Mouse (Mus musculus): Measurements from ENCODE around the gene Gm38392. TPM values are rescaled to one million over a fixed set of nuclear protein-coding genes. Genes with fewer than 3 reads are reported as not detected.
"Not testable (repeated sequence)": the region's sequence is repeated elsewhere in the genome, so short reads cannot be mapped to it uniquely, and the experiment has no call there.

The Gm38392 gene
- total and polyA plus RNA-seq, 2 experiments from 2014 or later: 0.16 TPM; not detected in 1

DNA sequence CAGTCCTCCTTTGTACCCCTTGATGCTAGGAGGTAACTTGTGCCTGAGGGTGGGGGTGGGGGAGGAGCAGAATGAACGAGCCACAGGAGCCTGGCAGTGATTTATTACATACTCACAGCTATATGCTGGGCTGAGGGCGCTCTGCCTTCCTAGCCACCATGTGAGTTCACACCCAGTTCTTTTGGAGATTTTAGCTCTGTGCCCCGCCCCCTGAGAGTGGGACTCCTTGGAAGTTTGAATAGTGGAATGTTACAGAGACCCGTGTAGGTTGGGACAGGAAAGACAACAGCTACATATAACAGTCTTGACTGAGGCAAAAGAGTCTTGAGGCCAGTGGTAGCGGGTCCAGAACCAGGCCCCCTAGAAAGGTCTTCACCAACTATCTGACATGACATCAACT lies 41.9 kb upstream of the Gm38392 start:
- no peak for TF ChIP-seq CTCF (IDR thresholded peaks at IDR 0.05; ENCODE audit: low read depth)
- no peaks in the 10 kb centered on the region for H3K9me3 ChIP-seq (ENCODE audit: low read length)
- H3K4me1 ChIP-seq (ENCODE audit: insufficient read depth): peaks cover 6% of the 10 kb centered on the region; the same call in 1 of the 2 replicates
- no peak overlapping the region for H3K4me2 ChIP-seq (ENCODE audit: low read depth)
- peaks cover 11% of the 10 kb centered on the region; the same call in 1 of the 2 replicates for H3K36me3 ChIP-seq (ENCODE audit: insufficient read depth)
- DNase-seq (no peak), ATAC-seq (no peak)
- H3K27me3 ChIP-seq (ENCODE audit: insufficient read depth, low read length): no peaks in the 10 kb centered on the region
- H3K27ac ChIP-seq (ENCODE audit: low read depth, low read length): no peak overlapping the region
- no peak overlapping the region for H3K9ac ChIP-seq
- WGBS: 83% methylated on average over 5 of the region's 5 CpGs
- H3K4me3 ChIP-seq (ENCODE audit: low read depth, low read length): no peak overlapping the region

DNA sequence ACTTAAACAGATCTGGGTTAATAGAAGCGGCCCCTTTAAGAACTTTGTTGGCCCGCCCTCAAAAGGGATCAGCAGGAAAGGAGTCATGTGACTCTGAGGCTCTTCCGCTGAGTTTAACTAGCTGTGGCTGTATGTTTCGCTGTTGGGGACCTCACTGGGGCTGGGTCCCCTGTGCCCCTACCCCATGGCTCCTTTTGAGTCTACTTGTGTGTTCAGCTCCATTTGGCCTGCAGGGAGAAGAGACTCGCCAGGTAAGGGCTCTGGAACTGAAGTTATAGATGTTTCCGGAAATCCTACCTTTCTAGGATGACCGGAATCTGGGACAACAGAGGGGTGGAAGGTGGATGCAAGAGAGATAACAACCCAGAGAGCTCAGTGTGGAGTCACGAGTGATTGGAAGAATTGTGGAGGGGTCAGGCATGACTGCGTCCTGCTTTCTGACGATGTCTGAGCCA lies 38.0 kb upstream of the Gm38392 start, which contains the start of gene Glmp:
Gene Glmp (plus strand): TSS at position 73 of the 455 bp plus-strand sequence.
- H3K4me1 ChIP-seq (ENCODE audit: insufficient read depth): peaks cover 6% of the 10 kb centered on the region; the same call in 1 of the 2 replicates
- H3K9ac ChIP-seq: peak within 1 kb of the TSS; percentile 65
- WGBS: 1% methylated on average over 10 of the region's 10 CpGs
- no peak for TF ChIP-seq CTCF (IDR thresholded peaks at IDR 0.05; ENCODE audit: low read depth)
- H3K27ac ChIP-seq (ENCODE audit: low read depth, low read length): no peak within 1 kb of the TSS
- H3K9me3 ChIP-seq (ENCODE audit: low read length): no peaks in the 10 kb centered on the region
- DNase-seq (peak; percentile 80), ATAC-seq (peak; percentile 94)
- H3K27me3 ChIP-seq (ENCODE audit: insufficient read depth, low read length): no peaks in the 10 kb centered on the region
- peak within 1 kb of the TSS; percentile 60 for H3K4me3 ChIP-seq (ENCODE audit: low read depth, low read length)
- peaks cover 39% of the 10 kb centered on the region for H3K36me3 ChIP-seq (ENCODE audit: insufficient read depth)
- peak within 1 kb of the TSS; percentile 79 for H3K4me2 ChIP-seq (ENCODE audit: low read depth)

DNA sequence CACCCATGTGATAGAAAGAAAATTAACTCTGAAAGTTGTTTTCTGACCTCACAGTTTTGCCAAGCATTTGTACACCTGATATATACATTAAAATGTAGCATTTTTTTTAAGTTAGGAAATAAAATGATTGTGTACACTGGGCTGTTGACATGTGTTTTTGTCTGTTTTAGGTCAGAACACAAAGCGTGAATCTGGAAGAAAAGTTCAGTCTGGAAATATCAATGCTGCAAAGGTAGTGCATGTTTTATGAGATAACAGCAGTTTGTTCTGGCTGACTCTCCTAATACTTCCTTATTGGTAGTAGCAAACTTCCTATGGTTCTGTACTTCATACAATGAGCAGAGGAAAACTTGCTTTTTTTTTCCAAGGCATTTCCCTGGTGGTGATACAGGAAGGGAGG lies 12.2 kb upstream of the Gm38392 start:
- Histone ChIP-seq H3K9ac (no peak overlapping the region), H3K9me3 (ENCODE audit: low read length) (no peaks in the 10 kb centered on the region), H3K27ac (ENCODE audit: low read depth, low read length) (no peak overlapping the region), H3K4me1 (ENCODE audit: insufficient read depth) (peaks cover 8% of the 10 kb centered on the region; the same call in 1 of the 2 replicates), H3K4me3 (ENCODE audit: low read depth, low read length) (no peak overlapping the region), H3K36me3 (ENCODE audit: insufficient read depth) (peaks cover 44% of the 10 kb centered on the region), H3K4me2 (ENCODE audit: low read depth) (no peak overlapping the region), H3K27me3 (ENCODE audit: insufficient read depth, low read length) (no peaks in the 10 kb centered on the region)
- ATAC-seq: no peak
- no peak for TF ChIP-seq CTCF (IDR thresholded peaks at IDR 0.05; ENCODE audit: low read depth)
- 91% methylated on average over 1 of the region's 1 CpGs for WGBS
- DNase-seq: no peak

DNA sequence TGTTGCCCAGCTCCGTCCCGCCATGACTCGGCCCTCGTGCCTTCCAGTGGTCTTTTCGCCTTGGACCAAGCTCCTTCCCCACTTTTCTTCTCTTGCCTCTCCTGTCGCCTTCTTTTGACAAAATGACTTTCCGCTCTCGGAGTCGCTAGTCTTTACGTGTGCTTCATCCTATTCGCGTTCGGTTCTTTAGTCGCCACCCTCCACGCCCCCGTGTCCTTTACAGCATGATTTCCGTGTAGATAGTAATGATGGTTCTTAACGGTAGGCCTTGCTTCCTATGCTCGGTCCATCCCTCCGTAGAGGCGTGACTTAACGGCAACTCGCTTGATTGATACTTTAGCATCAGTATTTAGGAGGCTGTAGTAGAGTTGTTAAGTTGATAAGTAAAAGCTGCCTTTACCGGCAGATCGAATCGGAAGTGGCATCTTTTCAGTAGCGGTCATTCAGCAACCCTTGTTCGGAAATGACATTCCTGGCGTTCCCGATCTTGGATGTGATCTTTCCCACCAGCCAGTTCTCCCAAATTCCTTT lies 10.4 kb upstream of the Gm38392 start:
- peak overlapping the region; percentile 58 for H3K9ac ChIP-seq
- H3K4me3 ChIP-seq (ENCODE audit: low read depth, low read length): peak overlapping the region; percentile 55
- no peaks in the 10 kb centered on the region for H3K9me3 ChIP-seq (ENCODE audit: low read length)
- ATAC-seq: peak; percentile 2; the same call in 1 of the 2 replicates
- H3K4me2 ChIP-seq (ENCODE audit: low read depth): peak overlapping the region; percentile 69
- under 1% methylated on average over 30 of the region's 30 CpGs for WGBS
- H3K27ac ChIP-seq (ENCODE audit: low read depth, low read length): peak overlapping the region; percentile 89
- peaks cover 8% of the 10 kb centered on the region; the same call in 1 of the 2 replicates for H3K4me1 ChIP-seq (ENCODE audit: insufficient read depth)
- no peak for DNase-seq
- no peak for TF ChIP-seq CTCF (IDR thresholded peaks at IDR 0.05; ENCODE audit: low read depth)
- no peaks in the 10 kb centered on the region for H3K27me3 ChIP-seq (ENCODE audit: insufficient read depth, low read length)
- H3K36me3 ChIP-seq (ENCODE audit: insufficient read depth): peaks cover 28% of the 10 kb centered on the region

DNA sequence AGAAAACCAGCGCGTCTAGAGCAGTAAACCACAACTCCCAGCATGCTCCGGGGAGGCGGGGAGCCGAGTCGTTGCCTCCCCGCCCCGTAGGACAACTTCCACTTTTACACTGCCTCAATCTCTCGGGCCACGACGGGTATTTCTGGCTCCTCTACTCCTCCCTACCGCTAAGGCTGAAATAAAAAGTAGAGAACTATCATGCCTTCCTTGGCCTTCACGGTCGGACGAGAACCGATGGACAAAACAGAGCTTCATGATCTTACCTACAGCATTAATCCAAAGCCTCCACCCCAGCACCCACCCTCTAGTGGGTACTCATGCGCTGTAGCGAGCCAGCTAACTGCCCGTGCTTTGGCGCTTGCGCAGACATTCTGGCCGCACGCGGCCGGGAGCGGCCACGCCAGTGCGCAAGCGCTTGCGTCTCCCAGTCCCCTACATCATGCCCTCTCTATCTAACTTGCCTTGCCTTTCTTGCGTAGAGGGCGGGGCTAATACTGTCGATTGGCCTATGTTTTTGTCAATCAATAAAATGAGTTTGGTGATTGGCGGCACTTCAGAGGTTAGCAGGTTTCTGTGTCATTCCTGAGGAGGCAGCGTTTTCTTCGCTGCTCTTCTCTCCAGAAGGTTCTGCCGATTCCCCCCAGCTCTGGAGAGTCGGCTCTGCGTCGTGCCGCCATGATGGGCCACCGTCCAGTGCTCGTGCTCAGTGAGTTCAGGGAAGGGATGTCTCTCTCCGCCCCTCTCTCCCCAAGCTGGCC lies 9.7 kb upstream of the Gm38392 start, which contains the start of the genes Tsacc and Cct3:
Gene Tsacc (minus strand): TSS at position 439 of the 758 bp plus-strand sequence.
Gene Cct3 (plus strand): TSS at position 556 of the 758 bp plus-strand sequence.
- TF ChIP-seq CTCF (IDR thresholded peaks at IDR 0.05; ENCODE audit: low read depth): peak; percentile 56
- WGBS: under 1% methylated on average over 44 of the region's 44 CpGs
- ATAC-seq (peak; percentile 98), DNase-seq (peak; percentile 100)
- no peaks in the 10 kb centered on the region for H3K27me3 ChIP-seq (ENCODE audit: insufficient read depth, low read length)
- H3K9me3 ChIP-seq (ENCODE audit: low read length): no peaks in the 10 kb centered on the region
- H3K27ac ChIP-seq (ENCODE audit: low read depth, low read length): peak within 1 kb of the TSS; percentile 93
- peak within 1 kb of the TSS; percentile 55 for H3K4me3 ChIP-seq (ENCODE audit: low read depth, low read length)
- peaks cover 8% of the 10 kb centered on the region; the same call in 1 of the 2 replicates for H3K4me1 ChIP-seq (ENCODE audit: insufficient read depth)
- peaks cover 24% of the 10 kb centered on the region for H3K36me3 ChIP-seq (ENCODE audit: insufficient read depth)
- H3K9ac ChIP-seq: peak within 1 kb of the TSS; percentile 61
- peak within 1 kb of the TSS; percentile 69 for H3K4me2 ChIP-seq (ENCODE audit: low read depth)

DNA sequence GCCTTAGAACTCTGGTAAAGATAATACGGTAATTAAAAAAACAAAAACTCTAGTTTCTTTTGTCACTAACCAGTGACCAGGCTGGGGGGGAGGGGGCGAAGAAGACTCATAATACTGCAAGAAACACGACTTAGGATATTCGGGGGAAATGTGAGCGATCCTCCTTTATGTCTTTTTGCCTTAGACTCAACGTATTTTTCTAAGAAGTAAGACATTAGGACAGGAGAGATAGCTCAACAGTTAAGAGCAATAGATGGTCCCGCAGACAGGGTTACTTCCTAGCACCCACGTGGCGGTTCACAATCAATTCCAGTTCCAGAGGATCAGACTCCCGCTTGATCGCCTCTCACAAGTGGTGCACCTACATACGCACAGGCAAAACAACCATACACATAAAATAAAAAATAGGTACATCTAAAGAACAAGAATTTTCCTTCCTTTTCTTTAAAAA lies 9.1 kb upstream of the Gm38392 start:
- 1% methylated on average over 12 of the region's 12 CpGs for WGBS
- Histone ChIP-seq H3K36me3 (ENCODE audit: insufficient read depth) (peaks cover 18% of the 10 kb centered on the region), H3K4me2 (ENCODE audit: low read depth) (peak overlapping the region; percentile 56), H3K27me3 (ENCODE audit: insufficient read depth, low read length) (no peaks in the 10 kb centered on the region), H3K4me3 (ENCODE audit: low read depth, low read length) (peak overlapping the region; percentile 55), H3K9ac (peak overlapping the region; percentile 61), H3K27ac (ENCODE audit: low read depth, low read length) (peak overlapping the region; percentile 93), H3K9me3 (ENCODE audit: low read length) (no peaks in the 10 kb centered on the region), H3K4me1 (ENCODE audit: insufficient read depth) (peaks cover 8% of the 10 kb centered on the region; the same call in 1 of the 2 replicates)
- no peak for TF ChIP-seq CTCF (IDR thresholded peaks at IDR 0.05; ENCODE audit: low read depth)
- DNase-seq (no peak), ATAC-seq (no peak; the same call in 1 of the 2 replicates)

DNA sequence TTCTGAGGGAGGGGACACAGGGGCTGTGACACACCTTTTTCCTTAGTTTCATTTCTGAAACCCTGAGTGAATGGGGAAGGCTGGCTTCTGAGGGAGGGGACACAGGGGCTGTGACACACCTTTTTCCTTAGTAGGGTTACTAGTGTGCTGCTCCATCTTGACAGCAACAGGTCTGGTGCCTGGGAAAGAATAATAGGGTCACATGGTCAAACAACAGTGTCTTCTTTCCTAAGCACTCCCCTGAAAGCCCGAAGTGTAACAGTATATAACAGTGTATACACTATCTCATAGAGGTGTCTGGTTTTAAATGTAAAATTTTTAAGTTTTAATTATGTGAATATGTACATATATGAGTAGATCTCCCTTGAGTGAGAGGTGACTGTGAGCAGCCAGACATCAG lies 8.3 kb upstream of the Gm38392 start:
- not testable (repeated sequence) for H3K4me1 ChIP-seq (ENCODE audit: insufficient read depth); H3K27ac ChIP-seq (ENCODE audit: low read depth, low read length); H3K27me3 ChIP-seq (ENCODE audit: insufficient read depth, low read length); H3K9me3 ChIP-seq (ENCODE audit: low read length); DNase-seq; H3K9ac ChIP-seq; H3K36me3 ChIP-seq (ENCODE audit: insufficient read depth); H3K4me3 ChIP-seq (ENCODE audit: low read depth, low read length); ATAC-seq
- H3K4me2 ChIP-seq (ENCODE audit: low read depth): peak overlapping the region; percentile 56
- 72% methylated on average over 1 of the region's 1 CpGs for WGBS

All from forebrain, postnatal 0 days (tissue).